Mouse (Mus musculus): ENCODE results near the gene Cdk2ap2.

DNA sequence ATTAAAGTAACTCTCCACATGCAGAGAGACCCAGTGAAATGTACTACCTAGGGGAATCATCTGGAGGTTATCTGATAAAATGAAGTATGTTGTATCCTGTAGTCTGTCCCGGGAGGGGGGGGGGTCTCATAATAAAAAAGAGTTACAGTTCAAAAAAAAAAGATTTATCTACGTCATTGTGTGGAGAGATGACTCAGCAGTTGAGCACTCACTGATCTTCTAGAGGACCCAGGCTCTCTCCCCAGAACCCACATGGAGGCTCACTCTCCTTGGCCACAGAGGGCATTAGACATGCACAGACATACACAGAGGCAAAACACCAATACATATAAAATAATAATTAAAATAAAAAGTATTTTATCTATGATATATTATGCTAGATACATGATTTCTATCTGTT, 5.6 kb upstream of the Cdk2ap2 start:
- TF ChIP-seq POLR2A (IDR thresholded peaks at IDR 0.05; ENCODE audit: low read depth, low read length): no peak
- TF ChIP-seq CTCF (conservative IDR thresholded peaks at IDR 0.05; ENCODE audit: insufficient read depth, insufficient read length, low read depth, low read length): no peak
